ENCODE assay signal across 9 mouse cellular contexts in the genomic region with DNA sequence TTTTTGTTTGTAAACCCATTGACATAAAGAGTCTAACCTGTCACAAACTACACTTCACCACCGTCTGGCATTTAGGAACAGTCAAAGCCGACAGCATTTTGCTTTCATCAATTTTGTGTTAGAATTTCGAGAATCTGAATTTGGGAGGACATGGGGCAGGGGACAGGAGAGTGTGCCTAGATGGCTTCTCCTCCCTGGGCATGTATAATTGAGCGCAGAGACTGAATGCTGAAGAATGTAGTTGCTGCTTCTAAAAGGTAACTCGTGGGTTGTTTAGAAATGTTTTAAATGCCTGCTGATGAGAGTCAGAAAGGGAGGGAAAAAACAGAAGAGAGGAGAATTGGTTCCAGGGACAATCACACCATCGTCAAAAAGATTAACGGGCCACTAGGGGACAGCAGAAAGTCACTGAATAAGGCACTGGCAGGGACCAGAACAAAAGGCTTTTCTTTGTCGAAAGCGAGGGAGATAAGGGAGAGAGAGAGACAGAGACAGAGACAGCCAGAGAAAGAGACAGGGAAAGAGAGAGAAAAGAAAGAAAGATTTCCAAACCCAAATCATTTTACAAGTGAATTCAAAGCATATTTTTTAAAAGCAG.
DNase-seq lines count a peak whose midpoint lies in the region; ATAC-seq and TF ChIP-seq lines count a peak whose summit lies in the region.
"Had no signal": no experiment of that assay in that cellular context is flagged by ENCODE, and none has a peak within 500 bp of the region (broad histone marks: within the 10 kb centered on the region; RNA-seq: fewer than 3 reads in every experiment).

No protein-coding gene starts in this region.

- no peaks in the 10 kb centered on the region for H3K36me3 ChIP-seq in heart, embryonic 12.5 days
- no peaks in the 10 kb centered on the region for H3K36me3 ChIP-seq in lung, embryonic 16.5 days (ENCODE audit: control insufficient read depth, insufficient read depth, low read length)
- no peaks in the 10 kb centered on the region for H3K36me3 ChIP-seq in stomach, postnatal 0 days (ENCODE audit: control insufficient read depth, insufficient read depth, low read length)
- H3K36me3 ChIP-seq: limb, embryonic 15.5 days had no signal

- H3K9me3 ChIP-seq in heart, embryonic 12.5 days (replicated peaks), result no peaks in the 10 kb centered on the region
- H3K9me3 ChIP-seq in lung, embryonic 16.5 days (ENCODE audit: control insufficient read depth, low read length), result no peaks in the 10 kb centered on the region
- H3K9me3 ChIP-seq in stomach, postnatal 0 days (ENCODE audit: control insufficient read depth, low read length), result no peaks in the 10 kb centered on the region
- H3K9me3 ChIP-seq: limb, embryonic 15.5 days had no signal

- H3K9ac ChIP-seq in heart, embryonic 12.5 days, result no peak overlapping the region
- no peak overlapping the region for H3K9ac ChIP-seq in lung, embryonic 16.5 days (ENCODE audit: low read length)
- no peak overlapping the region for H3K9ac ChIP-seq in stomach, postnatal 0 days (ENCODE audit: low read length)
- H3K9ac ChIP-seq: limb, embryonic 15.5 days had no signal

- no peak for ATAC-seq in heart, embryonic 12.5 days (ENCODE audit: insufficient number of reproducible peaks, low FRiP score)
- ATAC-seq in lung, embryonic 16.5 days (ENCODE audit: low read depth), result peak; percentile 71; the same call in 1 of the 2 replicates
- ATAC-seq in stomach, postnatal 0 days (ENCODE audit: low FRiP score, low TSS enrichment), result no peak
- no peak for ATAC-seq in erythroid progenitor cell, adult 5-6 weeks (replicated peaks; ENCODE audit: low FRiP score, poor library complexity, severe bottlenecking)

- TF ChIP-seq CTCF in stomach, postnatal 0 days (IDR thresholded peaks at IDR 0.05; ENCODE audit: low read depth), result peak; percentile 89

- peaks cover 23% of the 10 kb centered on the region for H3K4me1 ChIP-seq in heart, embryonic 12.5 days (replicated peaks)
- 0 out of 2 replicates have a peak, but pooled peaks cover 4% of the 10 kb centered on the region for H3K4me1 ChIP-seq in lung, embryonic 16.5 days (replicated peaks; ENCODE audit: control insufficient read depth, insufficient read depth, low read length)
- no peaks in the 10 kb centered on the region; the same call in 1 of the 2 replicates for H3K4me1 ChIP-seq in stomach, postnatal 0 days (replicated peaks; ENCODE audit: control insufficient read depth, insufficient read depth)

- no peak overlapping the region for H3K4me2 ChIP-seq in heart, embryonic 12.5 days
- H3K4me2 ChIP-seq in lung, embryonic 16.5 days (ENCODE audit: low read depth, low read length), result no peak overlapping the region
- no peak overlapping the region for H3K4me2 ChIP-seq in stomach, postnatal 0 days (replicated peaks; ENCODE audit: low read depth)
- H3K4me2 ChIP-seq: limb, embryonic 15.5 days had no signal

- no peak overlapping the region for H3K4me3 ChIP-seq in heart, embryonic 12.5 days
- no peak overlapping the region for H3K4me3 ChIP-seq in lung, embryonic 16.5 days (ENCODE audit: low read length)
- no peak overlapping the region for H3K4me3 ChIP-seq in stomach, postnatal 0 days (ENCODE audit: low read depth, low read length)
- H3K4me3 ChIP-seq: limb, embryonic 15.5 days had no signal

- H3K27ac ChIP-seq in heart, embryonic 12.5 days (ENCODE audit: poor library complexity, severe bottlenecking), result peak overlapping the region; percentile 54; the same call in 1 of the 2 replicates
- no peak overlapping the region for H3K27ac ChIP-seq in lung, embryonic 16.5 days (ENCODE audit: low read length)
- H3K27ac ChIP-seq in stomach, postnatal 0 days (replicated peaks), result no peak overlapping the region
- H3K27ac ChIP-seq: limb, embryonic 15.5 days had no signal

- peak; percentile 16 for DNase-seq in ovary, postnatal 14 days (ENCODE audit: low spot score)
- DNase-seq in ovary, postnatal 10 days (ENCODE audit: low spot score), result no peak
- peak; percentile 54 to 59 for DNase-seq in cerebellum, postnatal 10 days
- DNase-seq in kidney, postnatal 10 days, result peak; percentile 75
- peak; percentile 26 for DNase-seq in stomach, postnatal 0 days (ENCODE audit: low spot score)

- 14% methylated on average over 9 of the region's 9 CpGs for WGBS in heart, embryonic 12.5 days
- 11% methylated on average over 9 of the region's 9 CpGs for WGBS in lung, embryonic 16.5 days
- WGBS in stomach, postnatal 0 days, result 21% methylated on average over 9 of the region's 9 CpGs

- TF ChIP-seq EP300 in stomach, postnatal 0 days (optimal IDR thresholded peaks at IDR 0.05), result no peak

- H3K27me3 ChIP-seq in heart, embryonic 12.5 days (replicated peaks), result no peaks in the 10 kb centered on the region
- no peaks in the 10 kb centered on the region for H3K27me3 ChIP-seq in lung, embryonic 16.5 days (ENCODE audit: control insufficient read depth, insufficient read depth, low read depth, low read length)
- no peaks in the 10 kb centered on the region for H3K27me3 ChIP-seq in stomach, postnatal 0 days (ENCODE audit: control insufficient read depth, insufficient read depth, low read length)
